ENCODE assay signal across 8 mouse cellular contexts in genomic region chr6:140281488-140282284, GRCm38 (mm10).
DNase-seq lines count a peak whose midpoint lies in the region; ATAC-seq and TF ChIP-seq lines count a peak whose summit lies in the region.
"Had no signal": no experiment of that assay in that cellular context is flagged by ENCODE, and none has a peak within 500 bp of the region (broad histone marks: within the 10 kb centered on the region; RNA-seq: fewer than 3 reads in every experiment).

No protein-coding gene starts in this region.

- ATAC-seq in forebrain, embryonic 12.5 days (ENCODE audit: low FRiP score): peak; percentile 48; the same call in 1 of the 2 replicates
- no peak; the same call in 1 of the 2 replicates for ATAC-seq in intestine, embryonic 15.5 days
- peak; percentile 75 for ATAC-seq in limb, embryonic 12.5 days (ENCODE audit: insufficient number of reproducible peaks, insufficient read depth, low FRiP score, low TSS enrichment, low read depth)

- TF ChIP-seq POLR2A in brain, embryonic 14.5 days (IDR thresholded peaks at IDR 0.05; ENCODE audit: borderline replicate concordance, extremely low read depth, insufficient read depth, insufficient read length, poor library complexity, severe bottlenecking): no peak

- no peaks in the 10 kb centered on the region for H3K9me3 ChIP-seq in forebrain, embryonic 12.5 days
- no peaks in the 10 kb centered on the region for H3K9me3 ChIP-seq in intestine, embryonic 15.5 days
- no peaks in the 10 kb centered on the region for H3K9me3 ChIP-seq in limb, embryonic 12.5 days

- H3K27me3 ChIP-seq in forebrain, embryonic 12.5 days: no peaks in the 10 kb centered on the region
- H3K27me3 ChIP-seq in intestine, embryonic 15.5 days (replicated peaks): no peaks in the 10 kb centered on the region
- H3K27me3 ChIP-seq in limb, embryonic 12.5 days: no peaks in the 10 kb centered on the region

- 35% methylated on average over 17 of the region's 17 CpGs for WGBS in forebrain, embryonic 12.5 days
- 59% methylated on average over 17 of the region's 17 CpGs for WGBS in intestine, embryonic 15.5 days
- 39% methylated on average over 17 of the region's 17 CpGs for WGBS in limb, embryonic 12.5 days

- no peaks in the 10 kb centered on the region for H3K36me3 ChIP-seq in forebrain, embryonic 12.5 days (replicated peaks)
- H3K36me3 ChIP-seq in intestine, embryonic 15.5 days: no peaks in the 10 kb centered on the region
- H3K36me3 ChIP-seq in limb, embryonic 12.5 days: no peaks in the 10 kb centered on the region

- 0 out of 2 replicates have a peak overlapping the region, but pooled peaks have one; percentile 5 for H3K27ac ChIP-seq in forebrain, embryonic 12.5 days
- H3K27ac ChIP-seq in intestine, embryonic 15.5 days: peak overlapping the region; percentile 86
- H3K27ac ChIP-seq in limb, embryonic 12.5 days: peak overlapping the region; percentile 71; the same call in 1 of the 2 replicates
- H3K27ac ChIP-seq: liver, embryonic 14.5 days had no signal

- no peak overlapping the region for H3K4me3 ChIP-seq in forebrain, embryonic 12.5 days (replicated peaks)
- no peak overlapping the region for H3K4me3 ChIP-seq in intestine, embryonic 15.5 days (replicated peaks)
- H3K4me3 ChIP-seq in limb, embryonic 12.5 days (replicated peaks): no peak overlapping the region

- H3K9ac ChIP-seq in forebrain, embryonic 12.5 days: no peak overlapping the region
- H3K9ac ChIP-seq in intestine, embryonic 15.5 days: no peak overlapping the region
- no peak overlapping the region for H3K9ac ChIP-seq in limb, embryonic 12.5 days (replicated peaks)
- H3K9ac ChIP-seq: liver, embryonic 14.5 days had no signal

- H3K4me1 ChIP-seq in forebrain, embryonic 12.5 days: peaks cover 13% of the 10 kb centered on the region
- H3K4me1 ChIP-seq in intestine, embryonic 15.5 days (replicated peaks): peaks cover 10% of the 10 kb centered on the region
- H3K4me1 ChIP-seq in limb, embryonic 12.5 days (replicated peaks): peaks cover 32% of the 10 kb centered on the region

- DNase-seq in brain, embryonic 14.5 days (ENCODE audit: low read depth): peak; percentile 36
- no peak for DNase-seq in thymus, adult 18-20 months
- DNase-seq in thymus, postnatal 10 days (ENCODE audit: low spot score in 2 of 2): no peak
- DNase-seq in lung, postnatal 25 days (ENCODE audit: low spot score): no peak

- peak overlapping the region; percentile 11 for H3K4me2 ChIP-seq in forebrain, embryonic 12.5 days
- peak overlapping the region; percentile 43 for H3K4me2 ChIP-seq in intestine, embryonic 15.5 days (replicated peaks)
- peak overlapping the region; percentile 21; the same call in 1 of the 2 replicates for H3K4me2 ChIP-seq in limb, embryonic 12.5 days

- TF ChIP-seq CTCF in brain, embryonic 14.5 days (IDR thresholded peaks at IDR 0.05; ENCODE audit: borderline replicate concordance, extremely low read depth, insufficient read depth, insufficient read length): no peak

Comparison
In these comparisons a context has a peak if more than half of its experiments do, and no peak if none do; other contexts are left out.
1. H3K27ac ChIP-seq: peak in every context shown above with its lines; median percentile 86 in intestine, embryonic 15.5 days; 71 in limb, embryonic 12.5 days; 5 in forebrain, embryonic 12.5 days.